Mouse (Mus musculus): ENCODE measurements around the gene Gm10282. TPM values are rescaled to one million over a fixed set of nuclear protein-coding genes. Genes with fewer than 3 reads are reported as not detected.

Gene Gm10282
- polyA plus RNA-seq, 1 experiment from 2014 or later: 36.7 TPM

DNA sequence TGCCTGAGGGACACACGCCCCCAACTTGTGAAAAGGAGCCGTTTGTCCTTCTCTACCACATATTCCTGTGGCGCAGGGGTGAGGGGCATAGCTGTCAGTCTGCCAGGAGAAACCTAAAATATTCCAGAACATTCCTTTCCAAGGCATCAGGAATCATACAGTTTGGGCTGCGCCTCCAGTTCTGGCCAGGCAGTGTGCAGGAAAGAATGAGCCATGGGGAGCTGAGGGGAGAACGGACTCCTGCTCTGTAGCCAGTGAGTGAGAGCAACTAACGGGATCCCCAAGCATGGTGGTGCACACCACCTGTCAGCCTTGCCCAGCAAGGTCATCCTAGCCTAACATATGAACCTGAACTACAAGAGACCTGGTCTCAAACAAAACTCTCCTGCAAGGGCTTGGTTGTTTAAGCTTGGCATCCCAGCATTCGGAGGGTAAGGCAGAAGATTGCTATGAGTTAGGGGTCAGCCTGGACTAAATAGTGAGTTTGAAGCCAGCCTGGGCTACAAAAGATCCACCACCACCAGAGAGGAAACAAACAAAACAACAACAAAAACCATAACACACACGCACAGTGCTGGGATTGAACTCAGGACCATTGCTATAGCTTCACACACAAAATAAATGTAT, 2.0 kb downstream of the Gm10282 start:
- DNase-seq (ENCODE audit: extremely low spot score, low spot score): no peak
- no peaks in the 10 kb centered on the region for H3K36me3 ChIP-seq (replicated peaks)
- 84% methylated on average over 8 of the region's 8 CpGs for WGBS
- no peaks in the 10 kb centered on the region for H3K4me1 ChIP-seq
- H3K27ac ChIP-seq: no peak overlapping the region
- H3K27me3 ChIP-seq (ENCODE audit: poor library complexity, severe bottlenecking): no peaks in the 10 kb centered on the region
- H3K4me3 ChIP-seq: no peak overlapping the region
- H3K9me3 ChIP-seq: no peaks in the 10 kb centered on the region

DNA sequence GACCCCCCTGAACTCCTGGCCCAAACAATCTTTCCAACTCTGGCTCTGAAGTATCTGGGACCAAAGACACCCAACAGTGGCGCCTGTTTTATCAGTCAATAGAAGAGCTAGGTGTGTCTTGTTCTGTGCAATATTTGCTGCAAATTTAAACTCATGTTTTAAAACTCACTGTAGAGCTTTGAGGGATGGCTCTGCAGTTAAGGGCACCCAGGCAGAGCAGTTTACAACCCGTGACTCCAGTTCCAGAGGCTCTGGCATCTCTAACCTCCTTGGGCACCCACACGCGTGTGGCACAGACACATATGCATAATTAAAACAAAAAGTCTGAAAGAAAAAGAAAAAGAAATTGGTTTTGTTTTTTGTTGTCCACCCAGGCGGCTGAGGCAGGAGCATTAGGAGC, 3.6 kb downstream of the Gm10282 start:
- 81% methylated on average over 5 of the region's 5 CpGs for WGBS
- no peaks in the 10 kb centered on the region for H3K27me3 ChIP-seq (ENCODE audit: poor library complexity, severe bottlenecking)
- H3K9me3 ChIP-seq: no peaks in the 10 kb centered on the region
- H3K36me3 ChIP-seq (replicated peaks): no peaks in the 10 kb centered on the region
- H3K27ac ChIP-seq: no peak overlapping the region
- no peak overlapping the region for H3K4me3 ChIP-seq
- no peak for DNase-seq (ENCODE audit: extremely low spot score, low spot score)
- H3K4me1 ChIP-seq: no peaks in the 10 kb centered on the region

DNA sequence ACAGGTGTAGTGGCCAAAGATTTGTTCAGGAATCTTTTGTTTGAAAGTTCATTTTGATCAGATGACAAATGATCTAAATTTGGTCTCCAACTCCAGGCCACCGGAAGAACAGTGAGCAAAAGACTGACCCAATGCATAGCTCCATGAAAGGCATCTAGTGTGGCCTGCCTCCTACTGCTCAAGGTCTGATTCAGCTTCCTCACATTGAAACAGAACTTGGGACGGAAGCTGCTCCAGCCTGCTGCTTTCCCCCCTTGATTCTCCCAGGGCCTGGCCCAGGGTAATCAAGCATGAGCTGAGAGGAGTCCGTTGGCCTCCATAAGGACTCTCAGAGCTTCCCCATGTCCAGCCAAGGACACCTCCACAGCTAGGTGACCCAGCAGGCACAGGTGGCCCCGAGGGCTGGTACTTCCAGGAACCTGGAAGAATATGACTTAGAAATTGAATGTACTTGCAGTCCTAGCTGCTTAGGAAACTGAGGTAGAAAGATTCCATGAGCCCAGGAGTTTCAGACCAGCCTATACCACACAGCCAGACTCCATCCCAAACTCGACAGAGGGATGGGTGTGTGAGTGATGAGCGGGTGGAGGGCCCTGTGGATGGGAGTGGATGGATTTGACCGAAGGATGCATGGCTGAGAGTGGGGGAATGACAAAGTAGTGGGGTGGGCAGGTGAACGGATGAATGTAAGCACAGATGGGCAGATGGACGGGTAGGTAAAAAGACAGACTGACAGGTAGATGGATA, 4.2 kb downstream of the Gm10282 start:
- DNase-seq (ENCODE audit: extremely low spot score, low spot score): no peak
- Histone ChIP-seq H3K27me3 (ENCODE audit: poor library complexity, severe bottlenecking) (no peaks in the 10 kb centered on the region), H3K9me3 (no peaks in the 10 kb centered on the region), H3K4me1 (no peaks in the 10 kb centered on the region), H3K27ac (no peak overlapping the region), H3K4me3 (no peak overlapping the region), H3K36me3 (replicated peaks) (no peaks in the 10 kb centered on the region)
- whole genome bisulfite sequencing: 77% methylated on average over 9 of the region's 9 CpGs

DNA sequence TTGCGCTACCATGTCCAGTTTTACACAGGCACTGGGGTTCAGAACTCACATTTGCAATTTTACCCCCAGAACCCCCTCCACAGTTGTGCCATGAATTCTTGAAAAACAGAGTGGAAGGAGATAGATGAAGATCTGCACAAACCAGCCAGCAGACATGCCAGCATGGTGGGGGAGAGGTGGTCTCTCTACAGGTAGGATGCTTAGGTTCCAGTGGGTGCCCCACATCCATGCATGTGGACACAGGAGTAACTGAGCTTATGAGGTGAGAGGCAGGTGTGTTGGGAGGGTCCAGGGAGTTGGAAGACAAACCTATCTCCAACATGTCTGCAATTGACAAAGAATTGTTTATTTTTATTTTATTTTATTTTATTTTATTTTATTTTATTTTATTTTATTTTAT, 6.1 kb downstream of the Gm10282 start:
- Histone ChIP-seq H3K4me3 (no peak overlapping the region), H3K27ac (no peak overlapping the region), H3K4me1 (no peaks in the 10 kb centered on the region), H3K9me3 (no peaks in the 10 kb centered on the region), H3K36me3 (replicated peaks) (no peaks in the 10 kb centered on the region), H3K27me3 (ENCODE audit: poor library complexity, severe bottlenecking) (no peaks in the 10 kb centered on the region)
- 88% methylated on average over 1 of the region's 1 CpGs for WGBS
- no peak for DNase-seq (ENCODE audit: extremely low spot score, low spot score)

DNA sequence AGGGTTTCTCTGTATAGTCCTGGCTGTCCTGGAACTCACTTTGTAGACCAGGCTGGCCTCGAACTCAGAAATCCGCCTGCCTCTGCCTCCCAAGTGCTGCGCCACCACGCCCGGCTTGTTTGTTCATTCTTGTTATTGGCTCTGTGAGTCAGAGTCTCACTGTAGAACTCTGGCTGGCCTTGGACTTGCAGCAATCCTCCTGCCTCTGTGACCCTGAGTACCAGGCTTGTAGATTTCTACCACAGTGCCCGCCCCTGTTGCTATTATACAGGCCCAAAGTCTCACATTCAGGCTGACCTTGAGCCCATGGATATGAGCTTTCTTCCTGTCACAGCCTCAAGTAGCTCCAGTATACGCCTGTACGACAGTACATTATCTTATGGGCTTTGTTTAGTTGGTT, 8.5 kb downstream of the Gm10282 start:
- no peaks in the 10 kb centered on the region for H3K9me3 ChIP-seq
- 93% methylated on average over 8 of the region's 8 CpGs for WGBS
- H3K4me1 ChIP-seq: no peaks in the 10 kb centered on the region
- H3K4me3 ChIP-seq: no peak overlapping the region
- no peaks in the 10 kb centered on the region for H3K27me3 ChIP-seq (ENCODE audit: poor library complexity, severe bottlenecking)
- no peak for DNase-seq (ENCODE audit: extremely low spot score, low spot score)
- H3K27ac ChIP-seq: no peak overlapping the region
- H3K36me3 ChIP-seq (replicated peaks): no peaks in the 10 kb centered on the region

- 75% methylated on average over 8 of the region's 8 CpGs for WGBS
- Histone ChIP-seq H3K4me1 (no peaks in the 10 kb centered on the region), H3K27ac (0 out of 2 replicates have a peak overlapping the region, but pooled peaks have one; percentile 40), H3K27me3 (ENCODE audit: poor library complexity, severe bottlenecking) (no peaks in the 10 kb centered on the region), H3K36me3 (replicated peaks) (no peaks in the 10 kb centered on the region), H3K4me3 (no peak overlapping the region), H3K9me3 (no peaks in the 10 kb centered on the region)
- no peak for DNase-seq (ENCODE audit: extremely low spot score, low spot score)
These were observed 9.4 kb downstream of the Gm10282 start for GRCm38 (mm10) chr8:72295679-72296078.

DNA sequence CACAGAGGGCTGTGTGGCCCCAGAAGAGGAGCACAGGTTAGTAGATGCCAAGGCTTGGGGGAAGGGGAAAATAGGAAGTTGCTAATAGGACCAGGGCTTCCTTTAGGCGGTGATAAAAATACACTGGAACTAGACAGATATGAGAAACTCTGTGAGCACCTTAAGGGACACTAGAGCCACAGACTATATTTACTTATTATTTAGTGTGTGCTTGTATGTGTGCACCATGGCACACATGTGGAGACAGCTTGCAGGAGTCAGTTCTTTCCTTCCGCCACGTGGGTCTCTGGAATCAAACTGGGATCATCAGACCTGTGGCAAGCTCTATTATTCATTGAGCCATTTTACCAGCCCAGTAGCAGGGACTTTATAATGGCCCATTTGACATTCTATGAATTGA, 9.9 kb downstream of the Gm10282 start:
- Histone ChIP-seq H3K27me3 (ENCODE audit: poor library complexity, severe bottlenecking) (no peaks in the 10 kb centered on the region), H3K36me3 (replicated peaks) (no peaks in the 10 kb centered on the region), H3K4me1 (no peaks in the 10 kb centered on the region), H3K9me3 (no peaks in the 10 kb centered on the region), H3K27ac (0 out of 2 replicates have a peak overlapping the region, but pooled peaks have one; percentile 40), H3K4me3 (no peak overlapping the region)
- no peak for DNase-seq (ENCODE audit: extremely low spot score, low spot score)
- 80% methylated on average over 3 of the region's 3 CpGs for WGBS

DNA sequence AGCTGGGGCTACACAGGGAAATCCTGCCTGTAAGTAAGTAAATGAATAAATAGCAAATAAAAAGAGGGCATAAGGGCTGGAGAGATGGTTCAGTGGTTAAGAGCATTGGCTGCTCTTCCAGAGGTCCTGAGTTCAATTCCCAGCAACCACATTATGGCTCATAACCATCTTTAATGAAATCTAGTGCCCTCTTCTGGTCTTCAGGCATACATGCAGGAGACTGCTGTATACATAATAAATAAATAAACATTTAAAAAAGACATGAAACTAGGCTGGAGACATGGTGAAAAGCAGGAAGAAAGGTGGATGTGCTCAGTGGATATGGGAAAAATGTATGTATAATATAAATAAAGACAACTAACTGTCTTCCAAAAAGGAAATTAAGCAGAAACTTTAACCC, 11.8 kb downstream of the Gm10282 start:
- H3K4me1 ChIP-seq: no peaks in the 10 kb centered on the region
- H3K36me3 ChIP-seq (replicated peaks): no peaks in the 10 kb centered on the region
- H3K27me3 ChIP-seq (ENCODE audit: poor library complexity, severe bottlenecking): no peaks in the 10 kb centered on the region
- no peaks in the 10 kb centered on the region for H3K9me3 ChIP-seq
- H3K4me3 ChIP-seq: no peak overlapping the region
- no peak for DNase-seq (ENCODE audit: extremely low spot score, low spot score)
- H3K27ac ChIP-seq: no peak overlapping the region

GRCm38 (mm10) chr8:72291104-72291503, 14.0 kb downstream of the Gm10282 start:
- H3K4me3 ChIP-seq: no peak overlapping the region
- H3K9me3 ChIP-seq: no peaks in the 10 kb centered on the region
- WGBS: 76% methylated on average over 2 of the region's 2 CpGs
- DNase-seq (ENCODE audit: extremely low spot score, low spot score): no peak
- H3K27ac ChIP-seq: no peak overlapping the region
- no peaks in the 10 kb centered on the region for H3K36me3 ChIP-seq (replicated peaks)
- no peaks in the 10 kb centered on the region for H3K4me1 ChIP-seq
- no peaks in the 10 kb centered on the region for H3K27me3 ChIP-seq (ENCODE audit: poor library complexity, severe bottlenecking)

- H3K27me3 ChIP-seq (ENCODE audit: poor library complexity, severe bottlenecking): no peaks in the 10 kb centered on the region
- H3K36me3 ChIP-seq (replicated peaks): no peaks in the 10 kb centered on the region
- H3K4me3 ChIP-seq: no peak overlapping the region
- DNase-seq (ENCODE audit: extremely low spot score, low spot score): no peak
- H3K4me1 ChIP-seq: no peaks in the 10 kb centered on the region
- H3K9me3 ChIP-seq: no peaks in the 10 kb centered on the region
- no peak overlapping the region for H3K27ac ChIP-seq
These were observed 16.0 kb downstream of the Gm10282 start for GRCm38 (mm10) chr8:72289051-72289450.

GRCm38 (mm10) chr8:72285285-72285684, 19.8 kb downstream of the Gm10282 start:
- no peak for DNase-seq (ENCODE audit: extremely low spot score, low spot score)
- H3K4me1 ChIP-seq: 0 out of 2 replicates have a peak, but pooled peaks cover 3% of the 10 kb centered on the region
- no peaks in the 10 kb centered on the region for H3K36me3 ChIP-seq (replicated peaks)
- 85% methylated on average over 4 of the region's 4 CpGs for WGBS
- no peak overlapping the region for H3K4me3 ChIP-seq
- H3K27ac ChIP-seq: no peak overlapping the region
- H3K9me3 ChIP-seq: no peaks in the 10 kb centered on the region
- no peaks in the 10 kb centered on the region for H3K27me3 ChIP-seq (ENCODE audit: poor library complexity, severe bottlenecking)

- no peaks in the 10 kb centered on the region for H3K27me3 ChIP-seq (ENCODE audit: poor library complexity, severe bottlenecking)
- H3K36me3 ChIP-seq (replicated peaks): no peaks in the 10 kb centered on the region
- 0 out of 2 replicates have a peak, but pooled peaks cover 3% of the 10 kb centered on the region for H3K4me1 ChIP-seq
- no peak overlapping the region for H3K4me3 ChIP-seq
- H3K27ac ChIP-seq: no peak overlapping the region
- WGBS: 49% methylated on average over 3 of the region's 3 CpGs
- no peaks in the 10 kb centered on the region for H3K9me3 ChIP-seq
- DNase-seq (ENCODE audit: extremely low spot score, low spot score): no peak
These were observed 23.4 kb downstream of the Gm10282 start for GRCm38 (mm10) chr8:72281634-72282033.

DNA sequence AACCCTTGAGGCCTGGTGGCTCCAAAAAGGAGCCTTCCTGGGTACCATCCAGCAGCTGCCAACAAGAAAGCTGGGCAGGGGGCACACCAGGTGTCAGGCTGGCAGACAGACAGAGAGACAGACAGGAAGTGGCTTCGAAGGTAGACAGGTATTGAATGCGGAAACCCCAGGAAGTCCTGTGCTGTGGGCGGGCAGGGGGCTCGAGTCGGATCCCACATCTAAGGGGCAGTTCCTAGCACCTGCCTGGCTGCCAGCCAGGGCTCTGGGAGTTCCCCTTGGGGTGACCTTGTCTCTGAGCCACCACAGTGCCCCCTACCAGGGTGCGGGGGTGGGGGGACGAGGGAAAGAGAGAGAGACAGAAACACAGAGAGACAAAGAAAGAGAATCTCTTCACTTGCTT, 25.9 kb downstream of the Gm10282 start:
- Histone ChIP-seq H3K4me3 (no peak overlapping the region), H3K36me3 (replicated peaks) (no peaks in the 10 kb centered on the region), H3K9me3 (no peaks in the 10 kb centered on the region), H3K4me1 (0 out of 2 replicates have a peak, but pooled peaks cover 3% of the 10 kb centered on the region), H3K27ac (no peak overlapping the region), H3K27me3 (ENCODE audit: poor library complexity, severe bottlenecking) (no peaks in the 10 kb centered on the region)
- WGBS: 80% methylated on average over 7 of the region's 7 CpGs
- no peak for DNase-seq (ENCODE audit: extremely low spot score, low spot score)
